Mouse (Mus musculus): Measurements from ENCODE around the gene Dock9.

Dock9 gene

GRCm38 (mm10) chr14:121508929-121509328 lies 288.7 kb downstream of the Dock9 start:
- DNase-seq (ENCODE audit: low spot score in 2 of 2): no peak

DNA sequence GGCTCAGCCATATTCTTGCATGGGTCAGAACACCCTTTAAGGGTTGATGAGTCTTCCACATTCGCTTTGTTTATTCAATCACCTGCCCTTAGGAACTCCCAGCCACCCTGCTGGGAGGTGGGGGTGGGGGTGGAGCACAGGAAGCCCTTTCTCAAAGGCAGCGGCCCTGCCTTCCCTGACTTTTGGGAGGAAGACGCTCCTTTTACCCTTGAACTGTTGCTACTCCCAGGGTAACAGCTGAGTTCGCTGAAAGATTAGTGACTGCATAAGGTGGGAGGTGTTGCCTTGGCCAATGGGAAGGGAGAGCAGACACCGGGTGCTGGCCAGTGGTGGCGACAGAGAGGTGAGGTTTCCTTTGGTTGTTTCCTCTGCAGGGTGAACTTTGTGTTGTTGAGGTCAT lies 291.3 kb downstream of the Dock9 start:
- DNase-seq (ENCODE audit: low spot score in 2 of 2): no peak

- DNase-seq (ENCODE audit: low spot score in 2 of 2): no peak
These were observed 292.2 kb downstream of the Dock9 start for GRCm38 (mm10) chr14:121505485-121505860.

GRCm38 (mm10) chr14:121504781-121505484 lies 292.7 kb downstream of the Dock9 start, which contains the start of gene Slc15a1:
TSS of gene Slc15a1 (minus strand) at chr14:121505252.
- no peak for DNase-seq (ENCODE audit: low spot score in 2 of 2)

DNA sequence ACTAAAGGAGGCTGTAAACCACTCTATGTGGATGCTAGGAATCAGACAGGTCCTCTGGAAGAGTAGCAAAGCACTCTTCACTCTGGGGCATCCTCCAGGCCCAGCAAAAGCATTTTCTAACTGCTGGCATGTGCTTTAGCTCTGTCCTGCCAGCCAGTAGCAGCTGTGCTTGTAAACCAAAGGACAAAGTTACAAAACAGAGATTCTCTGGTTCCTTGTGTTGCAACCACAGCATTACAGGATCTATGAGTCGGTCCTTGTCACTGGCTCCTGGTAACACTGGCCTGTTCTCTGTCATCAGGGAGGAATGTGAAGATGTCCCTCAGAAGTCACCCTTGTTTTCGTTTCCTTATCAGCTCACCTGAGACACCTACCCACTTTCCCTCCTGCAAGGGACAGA lies 297.1 kb downstream of the Dock9 start:
- no peak for DNase-seq (ENCODE audit: low spot score in 2 of 2)

DNA sequence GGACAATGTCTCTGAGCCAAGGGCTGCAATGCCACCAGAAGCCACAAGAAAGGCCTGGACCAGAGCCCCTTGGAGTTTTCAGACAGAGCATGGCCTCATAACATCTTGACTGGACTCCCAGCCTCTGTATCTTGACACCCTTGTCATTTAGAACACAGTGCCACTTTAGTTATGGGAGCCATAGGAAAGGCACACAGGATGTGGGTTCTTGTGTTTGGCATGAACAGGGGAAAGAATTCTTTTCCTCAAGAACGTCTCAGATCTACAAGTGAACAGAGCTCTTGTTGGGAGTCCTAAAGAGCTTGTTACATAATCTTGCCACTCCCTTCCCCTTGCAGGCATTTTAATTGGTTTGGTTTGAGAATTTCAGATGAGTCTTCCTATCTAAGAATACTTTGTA lies 297.9 kb downstream of the Dock9 start:
- DNase-seq (ENCODE audit: low spot score in 2 of 2): no peak

DNA sequence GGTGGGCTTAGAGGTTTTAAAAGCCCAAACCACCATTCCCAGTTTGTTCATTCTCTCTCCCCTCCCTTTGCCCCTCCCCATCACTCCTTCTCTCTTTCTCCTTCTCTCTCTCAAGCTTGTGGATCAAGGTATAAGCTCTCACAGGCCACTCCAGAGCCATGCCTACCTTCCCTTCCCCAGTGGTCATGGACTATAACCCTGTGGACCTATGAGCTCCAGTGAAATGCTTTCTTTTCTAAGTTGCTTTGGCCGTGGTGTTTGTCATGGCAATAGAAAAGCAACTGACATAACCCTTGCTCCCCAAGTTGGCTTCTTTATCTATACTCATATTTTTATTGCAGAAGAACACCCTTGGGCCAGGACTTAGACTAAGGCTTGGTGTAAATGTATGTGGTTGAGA lies 299.8 kb downstream of the Dock9 start:
- no peak for DNase-seq (ENCODE audit: low spot score in 2 of 2)

GRCm38 (mm10) chr14:121495741-121496140 lies 301.9 kb downstream of the Dock9 start:
- no peak for DNase-seq (ENCODE audit: low spot score in 2 of 2)

GRCm38 (mm10) chr14:121495120-121495519 lies 302.5 kb downstream of the Dock9 start:
- DNase-seq (ENCODE audit: low spot score in 2 of 2): no peak

GRCm38 (mm10) chr14:121494238-121494637 lies 303.4 kb downstream of the Dock9 start:
- DNase-seq (ENCODE audit: low spot score in 2 of 2): no peak

DNA sequence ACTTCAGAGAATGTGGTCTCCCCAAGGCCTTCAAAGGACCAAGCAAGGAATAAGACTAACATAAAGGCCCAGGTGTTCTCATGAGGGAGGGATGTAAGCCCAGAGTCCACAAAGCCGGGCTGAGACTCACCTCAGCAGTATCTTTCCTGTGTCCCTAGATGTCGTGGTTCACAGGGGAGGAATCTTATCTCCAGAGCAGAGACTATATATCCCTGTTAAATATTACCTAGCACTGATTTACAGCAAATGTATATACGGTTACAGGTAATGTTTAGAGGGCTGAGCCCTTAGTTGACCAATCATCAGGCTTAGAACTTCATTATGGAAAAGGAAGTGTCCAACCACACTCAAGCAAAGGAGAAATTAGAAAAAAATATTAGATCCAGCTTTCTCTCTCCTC lies 303.9 kb downstream of the Dock9 start:
- no peak for DNase-seq (ENCODE audit: low spot score in 2 of 2)

DNA sequence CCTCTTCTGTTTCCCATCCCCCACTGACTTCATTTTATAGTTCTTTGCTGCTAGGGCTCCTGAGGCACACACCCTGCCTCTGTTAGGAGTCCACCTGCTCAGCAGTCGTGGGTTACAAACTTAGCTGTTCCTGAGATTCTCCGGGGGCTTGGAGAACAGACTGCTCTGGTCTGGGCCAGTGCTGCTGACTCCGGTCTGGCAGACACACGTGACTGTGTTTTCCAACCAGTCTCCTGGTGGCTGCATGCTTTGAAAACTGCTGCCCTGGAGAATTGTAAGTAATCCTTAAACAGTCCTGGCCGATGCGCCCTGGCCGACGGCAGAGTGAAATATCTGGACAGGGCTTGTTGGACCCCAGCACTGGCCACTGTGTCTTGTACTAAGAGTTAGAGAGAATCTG lies 305.3 kb downstream of the Dock9 start:
- DNase-seq (ENCODE audit: low spot score in 2 of 2): no peak
